Mouse (Mus musculus) liver, postnatal 0 days (tissue): Measurements from ENCODE around the gene L3mbtl1. TPM values are rescaled to one million over a fixed set of nuclear protein-coding genes. Genes with fewer than 3 reads are reported as not detected.
A peak's percentile ranks its signal among the peaks of the same experiment; 100 is the strongest.

Source experiments
- ATAC-seq: fragments of 200-750 bp; cut with Nextera tagmentation; 2 replicates; pipeline ENCODE4 v1.8.0; 2017; ENCODE audit warnings: mild to moderate bottlenecking, moderate library complexity
- DNase-seq: peaks from one replicate; pipeline ENCODE4 v3.0.0-alpha.2; 2016
- H3K27ac ChIP-seq: fragments of 300-500 bp; sonication (generic); 2 replicates; pipeline ENCODE4 v1.5.1; 2014; ENCODE audit warnings: antibody characterized with exemption, moderate library complexity, mild to moderate bottlenecking, low read depth
- H3K27me3 ChIP-seq: fragments of 300-500 bp; sonication (generic); 2 replicates; pipeline ENCODE4 v1.6.1; 2014; ENCODE audit warnings: low read length, control low read depth, mixed read lengths; ENCODE audit not compliant: insufficient read depth
- H3K36me3 ChIP-seq: fragments of 300-500 bp; sonication (generic); replicated peaks from 2 replicates; pipeline ENCODE4 v1.6.1; 2014; ENCODE audit warnings: mild to moderate bottlenecking, control low read depth, low read length, moderate library complexity, mixed read lengths; ENCODE audit not compliant: insufficient read depth
- H3K4me1 ChIP-seq: fragments of 300-500 bp; sonication (generic); 2 replicates; pipeline ENCODE4 v1.6.1; 2014; ENCODE audit warnings: antibody characterized with exemption, mild to moderate bottlenecking, control low read depth; ENCODE audit not compliant: insufficient read depth
- H3K4me2 ChIP-seq: fragments of 300-500 bp; sonication (generic); 2 replicates; pipeline ENCODE4 v1.6.1; 2014; ENCODE audit warnings: low read depth, mild to moderate bottlenecking, low read length, moderate library complexity, mixed read lengths
- H3K4me3 ChIP-seq: fragments of 300-500 bp; sonication (generic); 2 replicates; pipeline ENCODE4 v1.5.1; 2014; ENCODE audit warnings: low read depth, low read length
- H3K9ac ChIP-seq: fragments of 300-500 bp; sonication (generic); replicated peaks from 2 replicates; pipeline ENCODE4 v1.6.1; 2014; ENCODE audit warnings: mild to moderate bottlenecking, moderate library complexity
- H3K9me3 ChIP-seq: fragments of 300-500 bp; sonication (generic); 2 replicates; pipeline ENCODE4 v1.6.1; 2016; ENCODE audit warnings: mild to moderate bottlenecking, control low read depth, low read length, mixed read lengths
- CTCF ChIP-seq: sonication (generic); IDR thresholded peaks from 2 replicates; pipeline ENCODE4 v1.5.1; 2016; ENCODE audit warnings: antibody characterized with exemption, low read depth
- EP300 ChIP-seq: IDR thresholded peaks from 2 replicates; pipeline ENCODE4 v1.6.1; 2016; ENCODE audit warnings: antibody characterized with exemption, low read depth, mild to moderate bottlenecking
- WGBS: fragments of 180-500 bp; shearing (Covaris S2); extraction: QIAGEN DNeasy Blood & Tissue Kit; methylation state at CpG from one replicate; pipeline ENCODE4 v1.1.7; 2014; ENCODE audit not compliant: insufficient replicate concordance; 5-methylcytosine and 5-hydroxymethylcytosine counted together
- polyA plus RNA-seq: library from polyadenylated mRNA; unstranded; fragments of >200 nt; fragmentation: Nextera tagmentation; extraction: Ambion mirVana; gene quantifications from 2 replicates; pipeline ENCODE4 v1.2.1, GENCODE M21; 2015

The L3mbtl1 gene
- polyA plus RNA-seq, 1 experiment from 2014 or later: 0.06 TPM

DNA sequence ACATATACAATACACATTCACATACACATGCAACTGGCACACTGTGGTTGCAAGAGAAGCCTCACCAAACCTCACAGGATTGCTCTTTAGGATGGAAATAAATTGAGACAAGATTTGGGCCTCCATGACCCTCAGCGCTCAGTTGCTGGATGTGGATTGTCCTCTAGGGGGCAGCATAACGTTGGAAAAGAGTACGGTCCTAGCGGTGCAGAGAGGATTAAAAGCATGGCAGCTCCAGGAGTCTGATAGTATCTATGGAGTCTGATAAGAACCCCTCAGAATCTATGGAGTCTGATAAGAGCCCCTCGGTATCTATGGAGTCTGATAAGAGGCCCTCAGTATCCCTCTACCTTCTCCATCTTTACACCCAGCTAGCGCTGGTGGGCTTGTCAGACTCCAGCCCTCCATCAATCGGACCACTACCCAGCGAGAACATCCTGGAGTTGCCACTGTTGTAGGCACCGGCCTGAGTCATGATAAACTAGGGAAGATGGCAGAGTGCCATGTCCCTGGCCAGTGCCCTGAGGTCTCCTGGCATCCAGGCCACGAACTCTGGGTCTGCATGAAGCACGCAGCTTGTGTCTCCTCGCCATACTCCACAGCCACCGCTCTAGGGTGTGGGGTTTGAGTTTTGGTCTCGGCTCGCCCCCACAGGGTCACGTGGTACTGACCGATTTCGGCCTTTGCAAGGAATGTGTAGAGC is 55.4 kb downstream of the L3mbtl1 start:
- DNase-seq (peak; percentile 65), ATAC-seq (peak; percentile 67)
- Histone ChIP-seq H3K4me2 (no peak overlapping the region), H3K4me3 (no peak overlapping the region), H3K4me1 (no peaks in the 10 kb centered on the region), H3K9ac (no peak overlapping the region), H3K27ac (no peak overlapping the region), H3K36me3 (no peaks in the 10 kb centered on the region; the same call in 1 of the 2 replicates), H3K27me3 (no peaks in the 10 kb centered on the region), H3K9me3 (no peaks in the 10 kb centered on the region)
- TF ChIP-seq EP300: no peak
- peak; percentile 87 for TF ChIP-seq CTCF
- 32% methylated on average over 18 of the region's 18 CpGs for WGBS

- H3K36me3 ChIP-seq: no peaks in the 10 kb centered on the region; the same call in 1 of the 2 replicates
- peak; percentile 43; the same call in 1 of the 2 replicates for ATAC-seq
- no peak overlapping the region for H3K4me3 ChIP-seq
- 22% methylated on average over 3 of the region's 3 CpGs for whole genome bisulfite sequencing
- H3K9me3 ChIP-seq: no peaks in the 10 kb centered on the region
- H3K9ac ChIP-seq: no peak overlapping the region
- peak; percentile 76 for TF ChIP-seq CTCF
- TF ChIP-seq EP300: no peak
- H3K4me1 ChIP-seq: no peaks in the 10 kb centered on the region
- H3K4me2 ChIP-seq: no peak overlapping the region
- peak; percentile 52 for DNase-seq
- no peaks in the 10 kb centered on the region for H3K27me3 ChIP-seq
- no peak overlapping the region for H3K27ac ChIP-seq
Measured at GRCm38 (mm10) chr2:162999744-163000143, 56.5 kb downstream of the L3mbtl1 start.

GRCm38 (mm10) chr2:163001071-163001470 is 57.8 kb downstream of the L3mbtl1 start:
- H3K27me3 ChIP-seq: no peaks in the 10 kb centered on the region
- no peak overlapping the region for H3K27ac ChIP-seq
- DNase-seq: no peak
- no peaks in the 10 kb centered on the region for H3K9me3 ChIP-seq
- WGBS: 89% methylated on average over 1 of the region's 1 CpGs
- no peaks in the 10 kb centered on the region; the same call in 1 of the 2 replicates for H3K36me3 ChIP-seq
- ATAC-seq: no peak
- TF ChIP-seq CTCF: no peak
- no peak for TF ChIP-seq EP300
- no peak overlapping the region for H3K4me2 ChIP-seq
- no peaks in the 10 kb centered on the region for H3K4me1 ChIP-seq
- no peak overlapping the region for H3K4me3 ChIP-seq
- no peak overlapping the region for H3K9ac ChIP-seq

GRCm38 (mm10) chr2:163007299-163007698 is 64.0 kb downstream of the L3mbtl1 start:
- H3K9ac ChIP-seq: no peak overlapping the region

GRCm38 (mm10) chr2:163016916-163017743 is 73.9 kb downstream of the L3mbtl1 start, which contains the start of gene Ift52:
Gene Ift52, plus strand, starts transcription at chr2:163017354.
- no peaks in the 10 kb centered on the region for H3K9me3 ChIP-seq
- peak within 1 kb of the TSS; percentile 77 for H3K4me2 ChIP-seq
- peaks cover 7% of the 10 kb centered on the region for H3K4me1 ChIP-seq
- ATAC-seq (peak; percentile 98), DNase-seq (peak; percentile 94)
- WGBS: under 1% methylated on average over 57 of the region's 57 CpGs
- peak within 1 kb of the TSS; percentile 65 for H3K27ac ChIP-seq
- peak within 1 kb of the TSS; percentile 76 for H3K4me3 ChIP-seq
- TF ChIP-seq EP300: no peak; the same call in 1 of the 2 replicates
- TF ChIP-seq CTCF: no peak
- no peaks in the 10 kb centered on the region for H3K36me3 ChIP-seq
- peak within 1 kb of the TSS; percentile 68 for H3K9ac ChIP-seq
- H3K27me3 ChIP-seq: no peaks in the 10 kb centered on the region

More at GRCm38 (mm10) chr2:163007299-163007698, 64.0 kb downstream of the L3mbtl1 start:
- Histone ChIP-seq H3K36me3 (no peaks in the 10 kb centered on the region; the same call in 1 of the 2 replicates), H3K4me2 (no peak overlapping the region), H3K4me3 (no peak overlapping the region), H3K27ac (no peak overlapping the region), H3K9me3 (no peaks in the 10 kb centered on the region), H3K4me1 (no peaks in the 10 kb centered on the region), H3K27me3 (no peaks in the 10 kb centered on the region)
- no peak for DNase-seq
- TF ChIP-seq CTCF: no peak
- peak; percentile 16; the same call in 1 of the 2 replicates for TF ChIP-seq EP300
- WGBS: 64% methylated on average over 4 of the region's 4 CpGs
- ATAC-seq: no peak

Other genes starting within 250 kb of the L3mbtl1 start
- 50.5 and 56.3 TPM in 2 replicates for gene Srsf6, start 11.9 kb upstream of the L3mbtl1 start, polyA plus RNA-seq
- 9.4 and 14.0 TPM in 2 replicates for gene Sgk2, start 43.9 kb downstream of the L3mbtl1 start, polyA plus RNA-seq
- 18.4 and 19.5 TPM in 2 replicates for gene Ift52, start 73.9 kb downstream of the L3mbtl1 start, polyA plus RNA-seq
- 23.2 and 24.2 TPM in 2 replicates for gene Mybl2, start 111.2 kb downstream of the L3mbtl1 start, polyA plus RNA-seq
- gene Gtsf1l, start 144.4 kb downstream of the L3mbtl1 start, polyA plus RNA-seq: not detected in 2 replicates